Mouse (Mus musculus): ENCODE measurements around the gene Chd6. TPM values are rescaled to one million over a fixed set of nuclear protein-coding genes. Genes with fewer than 3 reads are reported as not detected.

Chd6 gene
- polyA plus RNA-seq, 1 experiment from 2014 or later = 8.3 TPM

Other genes starting within 250 kb of the Chd6 start
- 2.9 and 3.1 TPM in 2 replicates for gene Zhx3, start 236.1 kb downstream of the Chd6 start, polyA plus RNA-seq (2016; fragmentation: Nextera tagmentation; extraction: Ambion mirVana)
- gene Lpin3, start 228.4 kb downstream of the Chd6 start, polyA plus RNA-seq (2016; fragmentation: Nextera tagmentation; extraction: Ambion mirVana) = 0.98 and 1.1 TPM in 2 replicates
- gene Emilin3, start 196.7 kb downstream of the Chd6 start, polyA plus RNA-seq (2016; fragmentation: Nextera tagmentation; extraction: Ambion mirVana) = 0.99 and 1.3 TPM in 2 replicates

Measured in liver, embryonic 12.5 days (tissue).